Mouse (Mus musculus): ENCODE measurements around the gene Mief2. TPM values are rescaled to one million over a fixed set of nuclear protein-coding genes. Genes with fewer than 3 reads are reported as not detected.

Mief2 gene
- polyA plus RNA-seq (2012; rRNA removed), result 27.7 and 33.8 TPM in 2 replicates

GRCm38 (mm10) chr11:60728260-60728761 is at the start of gene Mief2:
Gene Mief2, plus strand, starts transcription at chr11:60728398.

GRCm38 (mm10) chr11:60699524-60700075 is 28.6 kb upstream of the Mief2 start, which contains the start of gene Llgl1:
Gene Llgl1, plus strand, starts transcription at chr11:60699723.

GRCm38 (mm10) chr11:60726601-60727391 is 1.4 kb upstream of the Mief2 start, which contains the start of gene Flii:
Gene Flii, minus strand, starts transcription at chr11:60727263.

GRCm38 (mm10) chr11:60776829-60777740 is 48.9 kb downstream of the Mief2 start, which contains the start of the genes Top3a and Smcr8:
Gene Top3a, minus strand, starts transcription at chr11:60777365.
Gene Smcr8, plus strand, starts transcription at chr11:60777524.

Other genes with a start within 250 kb of the Mief2 start
- 34.2 and 38.4 TPM in 2 replicates for gene Alkbh5, start 192.0 kb upstream of the Mief2 start, polyA plus RNA-seq (2012; rRNA removed)
- 130 and 140 TPM in 2 replicates for gene Llgl1, start 28.7 kb upstream of the Mief2 start, polyA plus RNA-seq (2012; rRNA removed)
- gene Flii, start 1.1 kb upstream of the Mief2 start, polyA plus RNA-seq (2012; rRNA removed), result 279 and 312 TPM in 2 replicates
- 11.0 and 12.3 TPM in 2 replicates for gene Top3a, start 49.0 kb downstream of the Mief2 start, polyA plus RNA-seq (2012; rRNA removed)
- 11.2 and 13.0 TPM in 2 replicates for gene Smcr8, start 49.1 kb downstream of the Mief2 start, polyA plus RNA-seq (2012; rRNA removed)
- 19.2 and 23.0 TPM in 2 replicates for gene Shmt1, start 83.3 kb downstream of the Mief2 start, polyA plus RNA-seq (2012; rRNA removed)
- gene Dhrs7b, start 102.2 kb downstream of the Mief2 start, polyA plus RNA-seq (2012; rRNA removed), result 12.6 and 14.2 TPM in 2 replicates
- 91.6 and 102 TPM in 2 replicates for gene Tmem11, start 150.9 kb downstream of the Mief2 start, polyA plus RNA-seq (2012; rRNA removed)
- 61.2 and 62.3 TPM in 2 replicates for gene Natd1, start 186.4 kb downstream of the Mief2 start, polyA plus RNA-seq (2012; rRNA removed)
- gene Map2k3, start 203.6 kb downstream of the Mief2 start, polyA plus RNA-seq (2012; rRNA removed), result 24.5 and 35.6 TPM in 2 replicates